Mouse (Mus musculus): ENCODE measurements at regions not wholly inside any gene's neighbourhood (a gene's known extent, or its start where the extent isn't known, plus 50 kb on each side); places are given as distances from the start of the nearest gene placed in this dataset.

- no peak for DNase-seq (ENCODE audit: low spot score in 2 of 2)
These were observed 139.9 kb downstream of the Tle1 start for GRCm38 (mm10) chr4:72060605-72061352.

GRCm38 (mm10) chr4:72049638-72050454 lies 150.9 kb downstream of the Tle1 start:
- no peak for DNase-seq (ENCODE audit: low spot score in 2 of 2)

- DNase-seq (ENCODE audit: low spot score in 2 of 2), result no peak
These were observed 178.6 kb downstream of the Tle1 start for GRCm38 (mm10) chr4:72022152-72022551.

GRCm38 (mm10) chr4:72014221-72014850 lies 186.4 kb downstream of the Tle1 start:
- DNase-seq (ENCODE audit: low spot score in 2 of 2), result peak in 1 of 2 experiments; percentile 5

GRCm38 (mm10) chr4:72013583-72013982 lies 187.1 kb downstream of the Tle1 start:
- DNase-seq (ENCODE audit: low spot score in 2 of 2), result peak; percentile 26 to 29

GRCm38 (mm10) chr4:72010316-72010715 lies 190.4 kb downstream of the Tle1 start:
- DNase-seq (ENCODE audit: low spot score in 2 of 2), result no peak

GRCm38 (mm10) chr4:72005926-72006325 lies 194.8 kb downstream of the Tle1 start:
- DNase-seq (ENCODE audit: low spot score in 2 of 2), result no peak

- no peak for DNase-seq (ENCODE audit: low spot score in 2 of 2)
These were observed 199.4 kb downstream of the Tle1 start for GRCm38 (mm10) chr4:72001221-72001875.

GRCm38 (mm10) chr4:71968701-71969100 lies 210.9 kb upstream of the Gm11232 start:
- DNase-seq (ENCODE audit: low spot score in 2 of 2), result no peak

- peak in 1 of 2 experiments; percentile 4 for DNase-seq (ENCODE audit: low spot score in 2 of 2)
These were observed 195.7 kb upstream of the Gm11232 start for GRCm38 (mm10) chr4:71953441-71953840.

- DNase-seq (ENCODE audit: low spot score in 2 of 2), result no peak
These were observed 175.6 kb upstream of the Gm11232 start for GRCm38 (mm10) chr4:71933240-71933986.

- DNase-seq (ENCODE audit: low spot score in 2 of 2), result no peak
These were observed 175.1 kb upstream of the Gm11232 start for GRCm38 (mm10) chr4:71932818-71933217.

- DNase-seq (ENCODE audit: low spot score in 2 of 2), result no peak
These were observed 153.8 kb upstream of the Gm11232 start for GRCm38 (mm10) chr4:71911551-71911950.

- DNase-seq (ENCODE audit: low spot score in 2 of 2), result peak; percentile 35 to 50
These were observed 117.9 kb upstream of the Gm11232 start for GRCm38 (mm10) chr4:71875651-71876050.

- DNase-seq (ENCODE audit: low spot score in 2 of 2), result no peak
These were observed 109.2 kb upstream of the Gm11232 start for GRCm38 (mm10) chr4:71866948-71867347.

GRCm38 (mm10) chr4:71841833-71842232 lies 84.1 kb upstream of the Gm11232 start:
- DNase-seq (ENCODE audit: low spot score in 2 of 2), result peak; percentile 18 to 29

- no peak for DNase-seq (ENCODE audit: low spot score in 2 of 2)
These were observed 83.0 kb upstream of the Gm11232 start for GRCm38 (mm10) chr4:71840774-71841146.

GRCm38 (mm10) chr4:71839803-71840773 lies 82.3 kb upstream of the Gm11232 start:
- DNase-seq (ENCODE audit: low spot score in 2 of 2), result peak in 1 of 2 experiments; percentile 5

- peak in 1 of 2 experiments; percentile 3 for DNase-seq (ENCODE audit: low spot score in 2 of 2)
These were observed 81.5 kb upstream of the Gm11232 start for GRCm38 (mm10) chr4:71839134-71839802.
